In genomic region chr1:155281003-155281793, GRCm38 (mm10) we compare ENCODE assay signal across 8 mouse cellular contexts. TPM values are rescaled to one million over a fixed set of nuclear protein-coding genes. Genes with fewer than 3 reads are reported as not detected.
DNase-seq lines count a peak whose midpoint lies in the region; ATAC-seq lines count a peak whose summit lies in the region.

No protein-coding gene starts in this region.

- H3K36me3 ChIP-seq in hindbrain, embryonic 16.5 days (ENCODE audit: control insufficient read depth, insufficient read depth, low read length), result peaks cover 5% of the 10 kb centered on the region

- no peak overlapping the region for H3K4me2 ChIP-seq in hindbrain, embryonic 16.5 days (ENCODE audit: low read length)

- no peaks in the 10 kb centered on the region for H3K9me3 ChIP-seq in hindbrain, embryonic 16.5 days (ENCODE audit: control insufficient read depth, low read length)

- H3K4me1 ChIP-seq in hindbrain, embryonic 16.5 days (ENCODE audit: control insufficient read depth, insufficient read depth, low read depth, low read length), result no peaks in the 10 kb centered on the region

- ATAC-seq in hindbrain, embryonic 16.5 days, result peak; percentile 92

- no peaks in the 10 kb centered on the region for H3K27me3 ChIP-seq in hindbrain, embryonic 16.5 days (replicated peaks; ENCODE audit: control insufficient read depth, insufficient read depth, low read length)

- 61% methylated on average over 18 of the region's 18 CpGs for WGBS in hindbrain, embryonic 16.5 days

- no peak overlapping the region for H3K27ac ChIP-seq in hindbrain, embryonic 16.5 days (ENCODE audit: low read depth, low read length)

- peak; percentile 85 for DNase-seq in adipocyte (ENCODE audit: low spot score)
- peak; percentile 68 to 80 for DNase-seq in cerebellum, postnatal 25 days
- DNase-seq in frontal cortex, postnatal 25 days (ENCODE audit: low spot score in 2 of 2), result peak; percentile 39 to 61
- peak; percentile 53 to 72 for DNase-seq in layer of hippocampus, postnatal 36 days
- DNase-seq in lung, postnatal 14 days, result peak; percentile 68
- peak; percentile 76 for DNase-seq in retina, postnatal 7 days (ENCODE audit: low read depth, low spot score)
- peak; percentile 75 for DNase-seq in yolk sac, embryonic 10.5 days (ENCODE audit: low spot score)

- H3K4me3 ChIP-seq in hindbrain, embryonic 16.5 days (ENCODE audit: low read length), result no peak overlapping the region

- H3K9ac ChIP-seq in hindbrain, embryonic 16.5 days (ENCODE audit: low read depth, low read length), result no peak overlapping the region

RNA-seq across cellular contexts. Expression of gene BC034090, which starts 37.0 kb away (rescaled TPM):
- polyA plus RNA-seq in hindbrain, embryonic 16.5 days (2015; fragmentation: Nextera tagmentation; extraction: Ambion mirVana), result 6.0 and 6.1 TPM in 2 replicates
- total RNA-seq in layer of hippocampus, postnatal 36 days (2021), result 1 to 10 TPM; 5.9 to 6.7 TPM
